Mouse (Mus musculus) ES-Bruce4 (cell line): ENCODE data around the gene P2ry13.

ENCODE experiments used
- CTCF ChIP-seq: IDR thresholded peaks from one replicate; pipeline ENCODE4 v1.8.1; 2011; ENCODE audit warnings: low read depth, low read length
- EP300 ChIP-seq: IDR thresholded peaks from 2 replicates; pipeline ENCODE4 v1.6.1; 2011; ENCODE audit warnings: low read depth, low read length; ENCODE audit not compliant: insufficient read depth
- POLR2A ChIP-seq: IDR thresholded peaks from one replicate; pipeline ENCODE4 v1.8.1; 2011; ENCODE audit warnings: low read length; ENCODE audit not compliant: insufficient read depth

- no peak for TF ChIP-seq CTCF
- no peak for TF ChIP-seq POLR2A
- TF ChIP-seq EP300, result no peak
Observed at GRCm38 (mm10) chr3:59243384-59243783, 32.7 kb upstream of the P2ry13 start.
